Mouse (Mus musculus) CH12.LX (cell line): ENCODE results near the gene Hacl1. TPM values are rescaled to one million over a fixed set of nuclear protein-coding genes. Genes with fewer than 3 reads are reported as not detected.

Source experiments
- DNase-seq: peaks from one replicate; pipeline ENCODE4 v3.0.0-alpha.2; 2013; ENCODE audit errors: extremely low read depth
- H3K27ac ChIP-seq: 2 replicates; pipeline ENCODE4 v1.5.1; 2012; ENCODE audit warnings: low read depth, mild to moderate bottlenecking, control low read depth, moderate library complexity; ENCODE audit not compliant: insufficient read depth
- H3K27me3 ChIP-seq: replicated peaks from 2 replicates; pipeline ENCODE3; 2012; ENCODE audit warnings: inconsistent platforms
- H3K36me3 ChIP-seq, 2 experiments: replicated peaks in 1 of 2; 2 replicates each; pipeline versions ENCODE3 to v1.6.1; 2012; ENCODE audit warnings: inconsistent platforms in 1 of 2, low read length in 1 of 2, mild to moderate bottlenecking in 1 of 2, mixed read lengths in 1 of 2, moderate library complexity in 1 of 2; ENCODE audit not compliant: control insufficient read depth in 1 of 2, insufficient read depth in 1 of 2
- H3K4me1 ChIP-seq, 2 experiments: 2 replicates each; pipeline ENCODE4 v1.6.1; 2012; ENCODE audit warnings: inconsistent platforms in 1 of 2, moderate library complexity in 1 of 2; ENCODE audit not compliant: insufficient read depth in 2 of 2, control insufficient read depth in 1 of 2
- H3K4me2 ChIP-seq: 2 replicates; pipeline ENCODE4 v1.6.1; 2012; ENCODE audit warnings: low read depth, mild to moderate bottlenecking, control low read depth; ENCODE audit not compliant: poor library complexity, insufficient read depth, severe bottlenecking
- H3K4me3 ChIP-seq, 3 experiments: fragments of 150-350 bp in 1 of 3; sonication (generic) in 1 of 3; replicated peaks in 1 of 3; 2 replicates each; pipeline versions ENCODE3 to v1.5.1; 2011 to 2012; ENCODE audit warnings: low read depth in 2 of 3, low read length in 2 of 3, mild to moderate bottlenecking in 2 of 3, moderate library complexity in 2 of 3, control low read depth in 1 of 3, improper control_type of control experiment in 1 of 3, inconsistent platforms in 1 of 3, mixed read lengths in 1 of 3; ENCODE audit not compliant: poor library complexity in 1 of 3
- H3K79me2 ChIP-seq: replicated peaks from 2 replicates; pipeline ENCODE4 v1.6.1; 2012; ENCODE audit warnings: mild to moderate bottlenecking, moderate library complexity; ENCODE audit not compliant: control insufficient read depth, poor library complexity, insufficient read depth, severe bottlenecking; ENCODE audit errors: extremely low read depth
- H3K9ac ChIP-seq: 2 replicates; pipeline ENCODE4 v1.6.1; 2012; ENCODE audit warnings: low read depth, mild to moderate bottlenecking, control low read depth, moderate library complexity; ENCODE audit not compliant: insufficient read depth
- H3K9me3 ChIP-seq: replicated peaks from 2 replicates; pipeline ENCODE3; 2012; ENCODE audit warnings: low read length, inconsistent platforms, mixed read lengths
- BHLHE40 ChIP-seq: IDR thresholded peaks from 2 replicates; pipeline ENCODE4 v1.6.1; 2011; ENCODE audit warnings: mild to moderate bottlenecking, low read depth, low read length, improper control_type of control experiment
- CHD1 ChIP-seq: IDR thresholded peaks from 2 replicates; pipeline ENCODE4 v1.6.1; 2012; ENCODE audit warnings: low read depth, low read length, improper control_type of control experiment, inconsistent platforms
- CTCF ChIP-seq, 2 experiments: IDR thresholded peaks in 1 of 2; conservative IDR thresholded peaks in 1 of 2; 2 replicates each; pipeline ENCODE4 v1.5.1; 2011 to 2012; ENCODE audit warnings: low read depth in 2 of 2, low read length in 2 of 2, improper control_type of control experiment in 1 of 2, inconsistent platforms in 1 of 2, mild to moderate bottlenecking in 1 of 2, moderate library complexity in 1 of 2
- E2F4 ChIP-seq: IDR thresholded peaks from 2 replicates; pipeline ENCODE4 v1.6.1; 2011; ENCODE audit warnings: low read depth, low read length, improper control_type of control experiment; ENCODE audit not compliant: insufficient replicate concordance
- EP300 ChIP-seq: IDR thresholded peaks from 2 replicates; pipeline ENCODE4 v1.6.1; 2011; ENCODE audit warnings: low read length, improper control_type of control experiment
- ETS1 ChIP-seq: conservative IDR thresholded peaks from 2 replicates; pipeline ENCODE4 v1.6.1; 2012; ENCODE audit warnings: low read depth, mild to moderate bottlenecking, inconsistent platforms, low read length, improper control_type of control experiment, moderate library complexity
- JUN ChIP-seq: IDR thresholded peaks from 2 replicates; pipeline ENCODE4 v1.6.1; 2011; ENCODE audit warnings: low read depth, mild to moderate bottlenecking, low read length, improper control_type of control experiment, moderate library complexity; ENCODE audit not compliant: insufficient read depth
- KAT2A ChIP-seq: IDR thresholded peaks from 2 replicates; pipeline ENCODE4 v1.6.1; 2012; ENCODE audit warnings: low read length, improper control_type of control experiment, inconsistent platforms; ENCODE audit not compliant: insufficient replicate concordance
- MAFK ChIP-seq: IDR thresholded peaks from 2 replicates; pipeline ENCODE4 v1.6.1; 2011; ENCODE audit warnings: low read length, improper control_type of control experiment; ENCODE audit not compliant: insufficient replicate concordance
- MAX ChIP-seq: IDR thresholded peaks from 2 replicates; pipeline ENCODE4 v1.6.1; 2011; ENCODE audit warnings: low read length, improper control_type of control experiment
- MAZ ChIP-seq: IDR thresholded peaks from 2 replicates; pipeline ENCODE4 v1.6.1; 2012; ENCODE audit warnings: low read depth, mild to moderate bottlenecking, inconsistent platforms, low read length, improper control_type of control experiment, moderate library complexity
- MEF2A ChIP-seq: IDR thresholded peaks from 2 replicates; pipeline ENCODE4 v1.6.1; 2014; ENCODE audit warnings: low read depth, mild to moderate bottlenecking, inconsistent platforms, low read length, improper control_type of control experiment, borderline replicate concordance
- MXI1 ChIP-seq: IDR thresholded peaks from 2 replicates; pipeline ENCODE4 v1.6.1; 2011; ENCODE audit warnings: mild to moderate bottlenecking, low read depth, low read length, improper control_type of control experiment
- MYC ChIP-seq: IDR thresholded peaks from 2 replicates; pipeline ENCODE4 v1.6.1; 2011; ENCODE audit warnings: low read depth, mild to moderate bottlenecking, improper control_type of control experiment, low read length
- NELFE ChIP-seq: IDR thresholded peaks from 2 replicates; pipeline ENCODE4 v1.6.1; 2011; ENCODE audit warnings: low read depth, low read length, improper control_type of control experiment
- NRF1 ChIP-seq: IDR thresholded peaks from 2 replicates; pipeline ENCODE4 v1.6.1; 2014; ENCODE audit warnings: low read depth, mild to moderate bottlenecking, inconsistent platforms, low read length, improper control_type of control experiment, moderate library complexity
- PAX5 ChIP-seq: IDR thresholded peaks from 2 replicates; pipeline ENCODE4 v1.6.1; 2012; ENCODE audit warnings: low read length, inconsistent platforms, mixed read lengths
- POLR2AphosphoS2 ChIP-seq: IDR thresholded peaks from 2 replicates; pipeline ENCODE4 v1.6.1; 2011; ENCODE audit warnings: low read depth, low read length, improper control_type of control experiment
- RAD21 ChIP-seq: IDR thresholded peaks from 2 replicates; pipeline ENCODE4 v1.6.1; 2011; ENCODE audit warnings: low read depth, mild to moderate bottlenecking, low read length, improper control_type of control experiment, moderate library complexity
- SIN3A ChIP-seq: IDR thresholded peaks from 2 replicates; pipeline ENCODE4 v1.6.1; 2012; ENCODE audit warnings: low read length, improper control_type of control experiment, inconsistent platforms
- SMC3 ChIP-seq: IDR thresholded peaks from 2 replicates; pipeline ENCODE4 v1.6.1; 2011; ENCODE audit warnings: low read depth, low read length, improper control_type of control experiment
- TBP ChIP-seq: conservative IDR thresholded peaks from 2 replicates; pipeline ENCODE4 v1.6.1; 2011; ENCODE audit warnings: low read depth, low read length, improper control_type of control experiment
- TCF12 ChIP-seq: IDR thresholded peaks from 2 replicates; pipeline ENCODE4 v1.6.1; 2014; ENCODE audit warnings: low read depth, mild to moderate bottlenecking, inconsistent platforms, low read length, improper control_type of control experiment
- ZC3H11A ChIP-seq: IDR thresholded peaks from 2 replicates; pipeline ENCODE4 v1.6.1; 2012; ENCODE audit warnings: low read depth, mild to moderate bottlenecking, inconsistent platforms, low read length, improper control_type of control experiment
- ZKSCAN1 ChIP-seq: IDR thresholded peaks from 2 replicates; pipeline ENCODE4 v1.6.1; 2012; ENCODE audit warnings: low read depth, inconsistent platforms, low read length, improper control_type of control experiment, borderline replicate concordance
- ZMIZ1 ChIP-seq: IDR thresholded peaks from 2 replicates; pipeline ENCODE4 v1.6.1; 2012; ENCODE audit warnings: low read depth, mild to moderate bottlenecking, inconsistent platforms, low read length, improper control_type of control experiment
- ZNF384 ChIP-seq: IDR thresholded peaks from 2 replicates; pipeline ENCODE4 v1.6.1; 2012; ENCODE audit warnings: low read depth, low read length, improper control_type of control experiment, inconsistent platforms
- dilution Hi-C: fragments of 300-500 bp; cut with MboI; formaldehyde crosslinking; loops from 2 replicates; pipeline ENCODE4 v1.14.3; 2020; ENCODE audit warnings: low sequenced_read_pairs; ENCODE audit not compliant: extremely low pct_unique_long_range_greater_than_20kb, extremely low pct_ligation_motif_present
- in situ Hi-C: fragments of 300-500 bp; cut with MboI; formaldehyde crosslinking; loops from 3 replicates; pipeline ENCODE4 v1.14.3; 2019; ENCODE audit warnings: low sequenced_read_pairs, low pct_ligation_motif_present, low pct_unique_long_range_greater_than_20kb, mixed read lengths
- polyA plus RNA-seq: library from polyadenylated mRNA; unstranded; fragments of >175 nt; gene quantifications from 2 replicates; pipeline ENCODE4 v1.2.1, GENCODE M21; 2012; ENCODE audit warnings: low read depth; ENCODE audit not compliant: insufficient read length
- total RNA-seq, 2 experiments: library from RNA; depleted of rRNA; stranded (reverse); fragments of 300-350 nt in 1 of 2; fragments of >200 nt in 1 of 2; gene quantifications; 2 replicates each; pipeline ENCODE4 v1.2.3; 2012 to 2014

Hacl1 gene
- total and polyA plus RNA-seq, 3 experiments = 13.6 to 22.6 (median 20.2) TPM

GRCm38 (mm10) chr14:31577966-31578735 lies 62.9 kb downstream of the Hacl1 start:
- no peak overlapping the region for H3K4me3 ChIP-seq
- peaks cover 0 to 19% of the 10 kb centered on the region in 2 experiments; a peak in 3 of 4 replicates for H3K4me1 ChIP-seq
- no peak overlapping the region for H3K27ac ChIP-seq
- in situ Hi-C loops = no loop called here
- peaks cover 0 to 3% of the 10 kb centered on the region in 2 experiments for H3K36me3 ChIP-seq
- H3K4me2 ChIP-seq = no peak overlapping the region
- TF ChIP-seq PAX5 (no peak), NELFE (no peak), MEF2A (no peak), JUN (no peak), TCF12 (no peak), MAX (no peak), ZNF384 (no peak), RAD21 (no peak), CHD1 (no peak), ZKSCAN1 (no peak), EP300 (no peak), NRF1 (no peak), SIN3A (no peak), MYC (no peak), POLR2AphosphoS2 (no peak), KAT2A (no peak)
- peaks cover 5% of the 10 kb centered on the region for H3K9me3 ChIP-seq
- no peak for DNase-seq
- H3K9ac ChIP-seq = no peak overlapping the region
- dilution Hi-C loops = no loop called here
- no peaks in the 10 kb centered on the region for H3K79me2 ChIP-seq
- peaks cover 4% of the 10 kb centered on the region for H3K27me3 ChIP-seq

GRCm38 (mm10) chr14:31576846-31577697 lies 64.0 kb downstream of the Hacl1 start:
- DNase-seq = no peak
- dilution Hi-C loops (no loop called here), in situ Hi-C loops (no loop called here)
- Histone ChIP-seq H3K27me3 (peaks cover 4% of the 10 kb centered on the region), H3K4me1 (peaks cover 0 to 24% of the 10 kb centered on the region in 2 experiments; a peak in 3 of 4 replicates), H3K9ac (no peak overlapping the region), H3K27ac (no peak overlapping the region)
- TF ChIP-seq ZNF384 (no peak), TBP (no peak), ZMIZ1 (no peak), CHD1 (no peak), ZC3H11A (no peak), MAFK (no peak), JUN (no peak), CTCF (conservative IDR thresholded peaks at IDR 0.05 in 1 of 2, IDR thresholded peaks at IDR 0.05 in 1 of 2; ENCODE audit: low read depth in 2 of 2, low read length in 2 of 2) (no peak), MAZ (no peak), ETS1 (no peak), BHLHE40 (no peak), SIN3A (no peak), SMC3 (no peak), RAD21 (no peak), MXI1 (no peak), E2F4 (no peak)
- TF ChIP-seq, all 38 proteins: peak for 0
- Histone ChIP-seq H3K79me2 (no peaks in the 10 kb centered on the region), H3K4me2 (no peak overlapping the region), H3K9me3 (peaks cover 5% of the 10 kb centered on the region), H3K4me3 (no peak overlapping the region), H3K36me3 (peaks cover 0 to 3% of the 10 kb centered on the region in 2 experiments)
